Comparison of ENCODE assay signal across 8 mouse cellular contexts in the genomic region with DNA sequence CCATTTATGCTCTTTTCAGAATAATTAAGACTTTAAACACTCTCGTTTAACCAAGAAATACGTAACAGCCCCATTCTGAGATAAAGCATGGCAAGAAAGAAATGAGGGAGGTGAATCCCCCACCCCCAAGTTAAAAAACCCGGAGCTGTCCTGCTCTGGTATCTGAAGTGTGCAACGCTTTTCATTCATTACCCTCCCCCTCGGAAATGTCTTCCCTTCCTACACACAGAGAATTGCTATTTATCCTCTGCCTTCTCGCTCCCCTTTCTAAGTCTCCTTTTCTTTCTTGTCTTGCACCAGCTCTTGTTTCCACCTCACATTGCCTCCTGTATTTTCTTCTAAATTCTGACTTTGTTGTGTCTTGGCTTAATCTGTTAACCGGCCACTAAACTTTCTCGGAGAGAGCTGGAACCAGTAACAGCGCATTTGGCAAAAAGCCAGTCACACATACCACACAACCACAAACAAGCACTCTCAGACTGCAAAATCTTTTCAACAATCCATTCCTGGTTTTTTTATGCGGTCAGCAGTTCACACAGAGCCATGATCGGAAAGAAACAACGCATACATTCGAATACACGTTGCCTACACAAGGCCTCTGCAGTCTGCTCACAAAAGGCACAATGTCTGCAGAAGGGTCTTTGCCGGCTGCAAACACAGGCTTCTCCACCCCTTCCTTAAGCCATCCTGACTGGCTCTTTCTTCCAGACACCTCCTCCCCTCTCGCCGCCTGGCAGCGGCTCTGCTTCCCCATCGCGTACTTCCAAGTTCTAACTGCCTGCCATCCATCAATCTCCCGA. TPM values are rescaled to one million over a fixed set of nuclear protein-coding genes. Genes with fewer than 3 reads are reported as not detected.
DNase-seq lines count a peak whose midpoint lies in the region; ATAC-seq and TF ChIP-seq lines count a peak whose summit lies in the region.

No protein-coding gene starts in this region.

- peak; percentile 60 to 69 for DNase-seq in right cerebral cortex, postnatal 10 days (ENCODE audit: low spot score in 2 of 2)
- no peak for DNase-seq in right cerebral cortex, adult 2 months (ENCODE audit: low spot score in 2 of 2)
- DNase-seq in hindbrain, embryonic 14.5 days (ENCODE audit: low spot score) = peak; percentile 68
- DNase-seq in urinary bladder, adult 18-20 months (ENCODE audit: low spot score in 2 of 2) = no peak
- DNase-seq in urinary bladder, adult 2 months (ENCODE audit: low spot score) = no peak

- no peaks in the 10 kb centered on the region for H3K36me3 ChIP-seq in hindbrain, embryonic 14.5 days (replicated peaks; ENCODE audit: control insufficient read depth, insufficient read depth)
- no peaks in the 10 kb centered on the region for H3K36me3 ChIP-seq in liver, embryonic 12.5 days

- peaks cover 10% of the 10 kb centered on the region for H3K4me1 ChIP-seq in embryonic fibroblast, embryonic 13.5 days (ENCODE audit: control insufficient read depth, insufficient read depth, low read length)
- H3K4me1 ChIP-seq in hindbrain, embryonic 14.5 days (replicated peaks; ENCODE audit: control insufficient read depth, insufficient read depth, low read length) = peaks cover 27% of the 10 kb centered on the region
- H3K4me1 ChIP-seq in liver, embryonic 12.5 days = peaks cover 5% of the 10 kb centered on the region; the same call in 1 of the 2 replicates
- H3K4me1 ChIP-seq in olfactory bulb, adult 2 months (ENCODE audit: control insufficient read depth, insufficient read depth, low read length) = no peaks in the 10 kb centered on the region

- 8% methylated on average over 21 of the region's 21 CpGs for WGBS in hindbrain, embryonic 14.5 days
- 14% methylated on average over 21 of the region's 21 CpGs for WGBS in liver, embryonic 12.5 days (ENCODE audit: insufficient replicate concordance)
- WGBS in olfactory bulb, adult 2 months = 26% methylated on average over 21 of the region's 21 CpGs

- peak overlapping the region; percentile 31 for H3K9ac ChIP-seq in hindbrain, embryonic 14.5 days
- H3K9ac ChIP-seq in liver, embryonic 12.5 days = no peak overlapping the region

- no peak for TF ChIP-seq CTCF in embryonic fibroblast, embryonic 13.5 days (IDR thresholded peaks at IDR 0.05; ENCODE audit: borderline replicate concordance, insufficient read depth, low read length)
- TF ChIP-seq CTCF in olfactory bulb, adult 2 months (IDR thresholded peaks at IDR 0.05; ENCODE audit: insufficient read depth, low read depth, low read length) = no peak

- ATAC-seq in hindbrain, embryonic 14.5 days (ENCODE audit: low FRiP score) = peak; percentile 69
- ATAC-seq in liver, embryonic 12.5 days = no peak

- no peaks in the 10 kb centered on the region for H3K9me3 ChIP-seq in hindbrain, embryonic 14.5 days (ENCODE audit: control insufficient read depth, low read length)
- H3K9me3 ChIP-seq in liver, embryonic 12.5 days (replicated peaks) = no peaks in the 10 kb centered on the region

- H3K27me3 ChIP-seq in hindbrain, embryonic 14.5 days (ENCODE audit: control insufficient read depth, insufficient read depth, low read length) = no peaks in the 10 kb centered on the region
- peaks cover 83% of the 10 kb centered on the region for H3K27me3 ChIP-seq in liver, embryonic 12.5 days (replicated peaks)

- H3K27ac ChIP-seq in embryonic fibroblast, embryonic 13.5 days (ENCODE audit: insufficient read depth, low read length) = peak overlapping the region; percentile 19; the same call in 1 of the 2 replicates
- H3K27ac ChIP-seq in hindbrain, embryonic 14.5 days = peak overlapping the region; percentile 80
- 0 out of 2 replicates have a peak overlapping the region, but pooled peaks have one; percentile 41 for H3K27ac ChIP-seq in liver, embryonic 12.5 days
- 0 out of 2 replicates have a peak overlapping the region, but pooled peaks have one; percentile 34 for H3K27ac ChIP-seq in olfactory bulb, adult 2 months (ENCODE audit: insufficient read depth, low read depth, low read length)

- no peak for TF ChIP-seq POLR2A in embryonic fibroblast, embryonic 13.5 days (IDR thresholded peaks at IDR 0.05; ENCODE audit: low read depth, low read length)
- no peak for TF ChIP-seq POLR2A in olfactory bulb, adult 2 months (IDR thresholded peaks at IDR 0.05; ENCODE audit: insufficient read depth, low read depth, low read length)

- H3K4me3 ChIP-seq in embryonic fibroblast, embryonic 13.5 days (ENCODE audit: insufficient read depth, low read length) = peak overlapping the region; percentile 17
- no peak overlapping the region for H3K4me3 ChIP-seq in hindbrain, embryonic 14.5 days (replicated peaks; ENCODE audit: low read length)
- H3K4me3 ChIP-seq in liver, embryonic 12.5 days = no peak overlapping the region
- H3K4me3 ChIP-seq in olfactory bulb, adult 2 months (ENCODE audit: insufficient read depth, low read depth, low read length) = no peak overlapping the region

- peak overlapping the region; percentile 36 for H3K4me2 ChIP-seq in hindbrain, embryonic 14.5 days (replicated peaks)
- no peak overlapping the region for H3K4me2 ChIP-seq in liver, embryonic 12.5 days

RNA-seq across cellular contexts. Expression of a gene that starts 3.3 kb away (rescaled TPM):
- polyA plus RNA-seq in embryonic fibroblast, embryonic 13.5 days (2011; ENCODE audit: insufficient read length, low read depth, missing spikeins) = 0.97 and 1.3 TPM in 2 replicates
- polyA plus RNA-seq in hindbrain, embryonic 14.5 days (2014; fragmentation: Nextera tagmentation; extraction: Ambion mirVana) = 127 and 145 TPM in 2 replicates
- polyA plus RNA-seq in liver, embryonic 12.5 days (2016; fragmentation: Nextera tagmentation; extraction: Ambion mirVana) = 2.1 and 3.1 TPM in 2 replicates
- not detected in 2 replicates for polyA plus RNA-seq in olfactory bulb, adult 2 months (2012; ENCODE audit: insufficient read depth, insufficient read length, low replicate concordance, missing spikeins)
- polyA plus RNA-seq in urinary bladder, adult 2 months (2012; rRNA removed) = 0.51 and 0.93 TPM in 2 replicates

RNA-seq across cellular contexts. Expression of a gene that starts 10.4 kb away (rescaled TPM):
- 66.5 and 67.6 TPM in 2 replicates for polyA plus RNA-seq in embryonic fibroblast, embryonic 13.5 days (2011; ENCODE audit: insufficient read length, low read depth, missing spikeins)
- polyA plus RNA-seq in hindbrain, embryonic 14.5 days (2014; fragmentation: Nextera tagmentation; extraction: Ambion mirVana) = 2.0 and 2.3 TPM in 2 replicates
- polyA plus RNA-seq in liver, embryonic 12.5 days (2016; fragmentation: Nextera tagmentation; extraction: Ambion mirVana) = 0.48 and 0.68 TPM in 2 replicates
- not detected in 2 replicates for polyA plus RNA-seq in olfactory bulb, adult 2 months (2012; ENCODE audit: insufficient read depth, insufficient read length, low replicate concordance, missing spikeins)
- polyA plus RNA-seq in urinary bladder, adult 2 months (2012; rRNA removed) = 117 and 143 TPM in 2 replicates

RNA-seq across cellular contexts. Expression of a gene that starts 58.3 kb away (rescaled TPM):
- polyA plus RNA-seq in embryonic fibroblast, embryonic 13.5 days (2011; ENCODE audit: insufficient read length, low read depth, missing spikeins) = not detected in 2 replicates
- 0.52 and 1.0 TPM in 2 replicates for polyA plus RNA-seq in hindbrain, embryonic 14.5 days (2014; fragmentation: Nextera tagmentation; extraction: Ambion mirVana)
- polyA plus RNA-seq in liver, embryonic 12.5 days (2016; fragmentation: Nextera tagmentation; extraction: Ambion mirVana) = 0.05 TPM in 1 of 2 replicates, not detected in the other
- polyA plus RNA-seq in olfactory bulb, adult 2 months (2012; ENCODE audit: insufficient read depth, insufficient read length, low replicate concordance, missing spikeins) = not detected in 2 replicates
- not detected in 2 replicates for polyA plus RNA-seq in urinary bladder, adult 2 months (2012; rRNA removed)

Comparison
In these comparisons a context has a peak if more than half of its experiments do, and no peak if none do; other contexts are left out.
1. DNase-seq: peak in right cerebral cortex, postnatal 10 days (2 of 2) and hindbrain, embryonic 14.5 days (single experiment); none in right cerebral cortex, adult 2 months (0 of 2), urinary bladder, adult 18-20 months (0 of 2) and urinary bladder, adult 2 months (single experiment).
2. H3K27ac ChIP-seq: peak in every context shown above with its lines; median percentile 80 in hindbrain, embryonic 14.5 days; 41 in liver, embryonic 12.5 days; 34 in olfactory bulb, adult 2 months; 19 in embryonic fibroblast, embryonic 13.5 days.
3. RNA of a gene that starts 10.4 kb away (polyA plus RNA-seq): 117 to 143 TPM in urinary bladder, adult 2 months and 66.5 to 67.6 TPM in embryonic fibroblast, embryonic 13.5 days; 2.0 to 2.3 TPM in hindbrain, embryonic 14.5 days, 0.48 to 0.68 TPM in liver, embryonic 12.5 days and not detected in olfactory bulb, adult 2 months; every median in the first group is over 10 times any median in the second.